In genomic region chr5:137784546-137784945, GRCm38 (mm10) we compare ENCODE assay signal across 8 mouse cellular contexts. TPM values are rescaled to one million over a fixed set of nuclear protein-coding genes. Genes with fewer than 3 reads are reported as not detected.
DNase-seq lines count a peak whose midpoint lies in the region; TF ChIP-seq lines count a peak whose summit lies in the region.

No protein-coding gene starts in this region.

- no peaks in the 10 kb centered on the region for H3K27me3 ChIP-seq in kidney, adult 2 months (replicated peaks; ENCODE audit: control insufficient read depth, insufficient read depth, low read length)
- H3K27me3 ChIP-seq in hindbrain, embryonic 10.5 days (ENCODE audit: insufficient read depth, poor library complexity, severe bottlenecking), result peaks cover 18% of the 10 kb centered on the region
- peaks cover 18% of the 10 kb centered on the region for H3K27me3 ChIP-seq in midbrain, embryonic 10.5 days (ENCODE audit: low read depth, poor library complexity, severe bottlenecking)

- H3K27ac ChIP-seq in kidney, adult 2 months (ENCODE audit: insufficient read depth, low read depth, low read length), result no peak overlapping the region
- peak overlapping the region; percentile 99 for H3K27ac ChIP-seq in hindbrain, embryonic 10.5 days
- peak overlapping the region; percentile 95 for H3K27ac ChIP-seq in midbrain, embryonic 10.5 days (replicated peaks)

- H3K4me1 ChIP-seq in kidney, adult 2 months (ENCODE audit: control insufficient read depth, insufficient read depth, low read length), result peaks cover 20% of the 10 kb centered on the region
- peaks cover 62% of the 10 kb centered on the region for H3K4me1 ChIP-seq in hindbrain, embryonic 10.5 days (replicated peaks)
- peaks cover 60% of the 10 kb centered on the region for H3K4me1 ChIP-seq in midbrain, embryonic 10.5 days

- 45% methylated on average over 14 of the region's 14 CpGs for WGBS in kidney, adult 2 months
- WGBS in hindbrain, embryonic 10.5 days, result 85% methylated on average over 14 of the region's 14 CpGs
- WGBS in midbrain, embryonic 10.5 days, result 83% methylated on average over 14 of the region's 14 CpGs

- no peaks in the 10 kb centered on the region; the same call in 1 of the 2 replicates for H3K36me3 ChIP-seq in kidney, adult 2 months (ENCODE audit: control insufficient read depth, insufficient read depth, low read length)
- H3K36me3 ChIP-seq in hindbrain, embryonic 10.5 days, result peaks cover 56% of the 10 kb centered on the region
- peaks cover 53% of the 10 kb centered on the region for H3K36me3 ChIP-seq in midbrain, embryonic 10.5 days

- TF ChIP-seq CTCF in kidney, adult 2 months (conservative IDR thresholded peaks at IDR 0.05; ENCODE audit: insufficient read depth, insufficient read length, low read depth, low read length), result no peak

- TF ChIP-seq POLR2A in kidney, adult 2 months (IDR thresholded peaks at IDR 0.05; ENCODE audit: low read depth, low read length), result no peak

- DNase-seq in kidney, adult 2 months, result no peak
- DNase-seq in kidney, postnatal 4 days, result no peak
- peak; percentile 34 for DNase-seq in adrenal gland, postnatal 25 days
- no peak for DNase-seq in hindbrain, embryonic 10.5 days (ENCODE audit: low spot score)
- no peak for DNase-seq in midbrain, embryonic 10.5 days (ENCODE audit: low spot score)
- DNase-seq in right cerebral cortex, postnatal 4 days, result no peak
- no peak for DNase-seq in layer of hippocampus, adult 8-10 months (ENCODE audit: low spot score in 2 of 2)
- no peak for DNase-seq in left cerebral cortex, adult 8-10 months (ENCODE audit: low spot score in 2 of 2)

- 0 out of 2 replicates have a peak, but pooled peaks cover 2% of the 10 kb centered on the region for H3K9me3 ChIP-seq in hindbrain, embryonic 10.5 days
- no peaks in the 10 kb centered on the region for H3K9me3 ChIP-seq in midbrain, embryonic 10.5 days (replicated peaks)

- peak overlapping the region; percentile 61; the same call in 1 of the 2 replicates for H3K4me3 ChIP-seq in kidney, adult 2 months (ENCODE audit: insufficient read depth, low read depth, low read length)
- peak overlapping the region; percentile 95 for H3K4me3 ChIP-seq in hindbrain, embryonic 10.5 days
- H3K4me3 ChIP-seq in midbrain, embryonic 10.5 days, result peak overlapping the region; percentile 91

RNA-seq across cellular contexts. Expression of gene Mepce, which starts 2.9 kb away (rescaled TPM):
- 41.0 and 42.9 TPM in 2 replicates for polyA plus RNA-seq in kidney, adult 2 months (2012; rRNA removed)
- 58.3 and 66.5 TPM in 2 replicates for total RNA-seq in adrenal gland, postnatal 25 days (2021)
- polyA plus RNA-seq in hindbrain, embryonic 10.5 days (2016; fragmentation: Nextera tagmentation; extraction: Ambion mirVana), result 12.6 TPM in 2 replicates
- polyA plus RNA-seq in midbrain, embryonic 10.5 days (2016; fragmentation: Nextera tagmentation; extraction: Ambion mirVana), result 11.7 and 12.5 TPM in 2 replicates
- 10 to 100 TPM; 44.6 to 52.9 (median 48.3) TPM for total RNA-seq in layer of hippocampus, adult 8-10 months (2022)
- 10 to 100 TPM; 42.8 to 57.8 (median 45.5) TPM for total RNA-seq in left cerebral cortex, adult 8-10 months (2022)

RNA-seq across cellular contexts. Expression of gene Zcwpw1, which starts 3.1 kb away (rescaled TPM):
- 1.6 and 2.5 TPM in 2 replicates for polyA plus RNA-seq in kidney, adult 2 months (2012; rRNA removed)
- total RNA-seq in adrenal gland, postnatal 25 days (2021), result 3.6 and 5.2 TPM in 2 replicates
- 11.9 and 13.9 TPM in 2 replicates for polyA plus RNA-seq in hindbrain, embryonic 10.5 days (2016; fragmentation: Nextera tagmentation; extraction: Ambion mirVana)
- 13.8 and 16.1 TPM in 2 replicates for polyA plus RNA-seq in midbrain, embryonic 10.5 days (2016; fragmentation: Nextera tagmentation; extraction: Ambion mirVana)
- total RNA-seq in layer of hippocampus, adult 8-10 months (2022), result 1 to 10 TPM; 6.7 to 9.1 (median 7.5) TPM
- 1 to 10 TPM; 5.9 to 8.7 (median 7.8) TPM for total RNA-seq in left cerebral cortex, adult 8-10 months (2022)

RNA-seq across cellular contexts. Expression of gene Ppp1r35, which starts 5.9 kb away (rescaled TPM):
- polyA plus RNA-seq in kidney, adult 2 months (2012; rRNA removed), result 30.6 and 36.6 TPM in 2 replicates
- 30.9 and 34.0 TPM in 2 replicates for total RNA-seq in adrenal gland, postnatal 25 days (2021)
- polyA plus RNA-seq in hindbrain, embryonic 10.5 days (2016; fragmentation: Nextera tagmentation; extraction: Ambion mirVana), result 51.4 and 78.3 TPM in 2 replicates
- 62.6 and 63.9 TPM in 2 replicates for polyA plus RNA-seq in midbrain, embryonic 10.5 days (2016; fragmentation: Nextera tagmentation; extraction: Ambion mirVana)
- 10 to 100 TPM; 11.5 to 16.3 (median 14.1) TPM for total RNA-seq in layer of hippocampus, adult 8-10 months (2022)
- 10 to 100 TPM; 14.5 to 20.2 (median 15.9) TPM for total RNA-seq in left cerebral cortex, adult 8-10 months (2022)

RNA-seq across cellular contexts. Expression of gene Tsc22d4, which starts 39.0 kb away (rescaled TPM):
- polyA plus RNA-seq in kidney, adult 2 months (2012; rRNA removed), result 71.2 and 78.4 TPM in 2 replicates
- total RNA-seq in adrenal gland, postnatal 25 days (2021), result 86.0 and 104 TPM in 2 replicates
- 82.5 and 86.0 TPM in 2 replicates for polyA plus RNA-seq in hindbrain, embryonic 10.5 days (2016; fragmentation: Nextera tagmentation; extraction: Ambion mirVana)
- 75.6 and 75.8 TPM in 2 replicates for polyA plus RNA-seq in midbrain, embryonic 10.5 days (2016; fragmentation: Nextera tagmentation; extraction: Ambion mirVana)
- 100 to 1,000 TPM; 146 to 236 (median 178) TPM for total RNA-seq in layer of hippocampus, adult 8-10 months (2022)
- 100 to 1,000 TPM; 149 to 216 (median 162) TPM for total RNA-seq in left cerebral cortex, adult 8-10 months (2022)

RNA-seq across cellular contexts. Expression of gene Nyap1, which starts 43.1 kb away (rescaled TPM):
- 3.1 and 4.1 TPM in 2 replicates for polyA plus RNA-seq in kidney, adult 2 months (2012; rRNA removed)
- total RNA-seq in adrenal gland, postnatal 25 days (2021), result 3.0 and 5.6 TPM in 2 replicates
- polyA plus RNA-seq in hindbrain, embryonic 10.5 days (2016; fragmentation: Nextera tagmentation; extraction: Ambion mirVana), result 4.7 and 9.5 TPM in 2 replicates
- polyA plus RNA-seq in midbrain, embryonic 10.5 days (2016; fragmentation: Nextera tagmentation; extraction: Ambion mirVana), result 5.1 and 8.4 TPM in 2 replicates
- total RNA-seq in layer of hippocampus, adult 8-10 months (2022), result 10 to 100 TPM; 64.7 to 77.5 (median 68.4) TPM
- total RNA-seq in left cerebral cortex, adult 8-10 months (2022), result 10 to 100 TPM; 76.3 to 78.9 (median 77.7) TPM
